Mouse (Mus musculus): Measurements from ENCODE around the gene Cryzl1. TPM values are rescaled to one million over a fixed set of nuclear protein-coding genes. Genes with fewer than 3 reads are reported as not detected.
A peak's percentile ranks its signal among the peaks of the same experiment; 100 is the strongest.

The Cryzl1 gene
- total and polyA plus RNA-seq, 3 experiments, result 5.1 to 171 (median 148) TPM

- ATAC-seq (ENCODE audit: extremely low read depth, insufficient number of reproducible peaks, low FRiP score, poor library complexity, severe bottlenecking) (no peak), DNase-seq (ENCODE audit: low spot score) (no peak)
- no peaks in the 10 kb centered on the region for H3K9me3 ChIP-seq (replicated peaks)
- H3K4me1 ChIP-seq (ENCODE audit: insufficient read depth, low read depth, low read length), result peaks cover 17% of the 10 kb centered on the region
- peaks cover 17% of the 10 kb centered on the region for H3K27me3 ChIP-seq (ENCODE audit: insufficient read depth, low read length)
- H3K4me3 ChIP-seq (ENCODE audit: low read depth, low read length), result no peak overlapping the region
- no peak for TF ChIP-seq TAL1 (conservative IDR thresholded peaks at IDR 0.05; ENCODE audit: low read depth, low read length)
- TF ChIP-seq GATA2 (IDR thresholded peaks at IDR 0.05; ENCODE audit: borderline replicate concordance, low read depth, low read length), result no peak
- TF ChIP-seq POLR2AphosphoS5 (IDR thresholded peaks at IDR 0.05; ENCODE audit: insufficient replicate concordance, low read depth, low read length), result no peak
- no peak for TF ChIP-seq CTCF (IDR thresholded peaks at IDR 0.05; ENCODE audit: low read depth, low read length)
- no peak for TF ChIP-seq GATA1 (IDR thresholded peaks at IDR 0.05; ENCODE audit: borderline replicate concordance, low read length)
- no peaks in the 10 kb centered on the region for H3K36me3 ChIP-seq (replicated peaks)
Observed at GRCm38 (mm10) chr16:91736046-91736816, 7.5 kb upstream of the Cryzl1 start.

DNA sequence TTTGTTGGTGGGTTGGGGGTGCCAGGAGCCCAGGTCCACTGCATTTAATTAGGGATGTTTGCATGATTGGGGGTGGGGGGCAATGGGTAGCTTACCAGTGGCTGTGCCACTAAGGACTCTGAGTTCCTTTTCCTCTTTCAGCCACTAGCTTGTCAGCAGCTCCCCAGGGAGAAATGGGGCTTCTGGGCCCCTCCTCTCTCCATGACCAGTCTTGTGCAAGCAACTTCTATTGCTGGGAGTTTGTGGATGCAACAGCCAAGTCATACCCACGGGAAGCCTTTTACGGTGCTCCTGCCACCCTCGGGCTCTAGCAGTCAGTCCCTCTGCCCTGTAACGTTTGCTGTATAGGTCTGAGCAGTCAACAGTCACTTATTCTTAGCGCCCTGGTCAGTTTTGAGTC lies 6.0 kb upstream of the Cryzl1 start:
- DNase-seq (ENCODE audit: low spot score) (no peak), ATAC-seq (ENCODE audit: extremely low read depth, insufficient number of reproducible peaks, low FRiP score, poor library complexity, severe bottlenecking) (no peak)
- H3K36me3 ChIP-seq (replicated peaks), result no peaks in the 10 kb centered on the region
- no peaks in the 10 kb centered on the region for H3K9me3 ChIP-seq (replicated peaks)
- peaks cover 26% of the 10 kb centered on the region for H3K4me1 ChIP-seq (ENCODE audit: insufficient read depth, low read depth, low read length)
- no peak overlapping the region for H3K4me3 ChIP-seq (ENCODE audit: low read depth, low read length)
- no peak for TF ChIP-seq GATA2 (IDR thresholded peaks at IDR 0.05; ENCODE audit: borderline replicate concordance, low read depth, low read length)
- TF ChIP-seq GATA1 (IDR thresholded peaks at IDR 0.05; ENCODE audit: borderline replicate concordance, low read length), result no peak
- TF ChIP-seq CTCF (IDR thresholded peaks at IDR 0.05; ENCODE audit: low read depth, low read length), result no peak
- no peak for TF ChIP-seq TAL1 (conservative IDR thresholded peaks at IDR 0.05; ENCODE audit: low read depth, low read length)
- TF ChIP-seq POLR2AphosphoS5 (IDR thresholded peaks at IDR 0.05; ENCODE audit: insufficient replicate concordance, low read depth, low read length), result no peak
- H3K27me3 ChIP-seq (ENCODE audit: insufficient read depth, low read length), result peaks cover 23% of the 10 kb centered on the region

DNA sequence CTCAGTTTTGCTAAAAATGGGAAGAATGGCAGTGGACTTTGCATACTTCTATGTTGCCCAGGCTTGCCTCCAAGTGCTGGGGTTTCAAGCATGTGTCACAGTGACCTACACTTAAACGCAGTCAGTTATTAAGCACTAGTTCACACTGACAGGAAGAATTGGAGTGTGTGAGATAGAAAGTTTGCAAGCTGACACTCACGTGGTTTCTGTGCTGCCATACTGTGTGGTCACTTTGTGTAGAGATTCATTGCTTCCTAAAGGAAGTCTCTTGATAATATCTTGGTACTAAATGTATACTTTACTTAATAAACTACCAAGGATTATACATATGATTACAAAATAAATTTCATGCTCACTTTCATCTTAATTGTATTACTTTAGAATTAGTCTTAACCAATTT lies 4.0 kb upstream of the Cryzl1 start:
- ATAC-seq (ENCODE audit: extremely low read depth, insufficient number of reproducible peaks, low FRiP score, poor library complexity, severe bottlenecking), result no peak
- Histone ChIP-seq H3K9me3 (replicated peaks) (no peaks in the 10 kb centered on the region), H3K4me3 (ENCODE audit: low read depth, low read length) (no peak overlapping the region), H3K4me1 (ENCODE audit: insufficient read depth, low read depth, low read length) (peaks cover 28% of the 10 kb centered on the region), H3K36me3 (replicated peaks) (no peaks in the 10 kb centered on the region), H3K27me3 (ENCODE audit: insufficient read depth, low read length) (peaks cover 22% of the 10 kb centered on the region)
- TF ChIP-seq TAL1 (conservative IDR thresholded peaks at IDR 0.05; ENCODE audit: low read depth, low read length) (no peak), GATA1 (IDR thresholded peaks at IDR 0.05; ENCODE audit: borderline replicate concordance, low read length) (no peak), POLR2AphosphoS5 (IDR thresholded peaks at IDR 0.05; ENCODE audit: insufficient replicate concordance, low read depth, low read length) (no peak), CTCF (IDR thresholded peaks at IDR 0.05; ENCODE audit: low read depth, low read length) (no peak), GATA2 (IDR thresholded peaks at IDR 0.05; ENCODE audit: borderline replicate concordance, low read depth, low read length) (no peak)
- DNase-seq (ENCODE audit: low spot score), result no peak

- no peak for DNase-seq (ENCODE audit: low spot score)
- peak overlapping the region; percentile 84 for H3K4me3 ChIP-seq (ENCODE audit: low read depth, low read length)
- no peak for ATAC-seq (ENCODE audit: extremely low read depth, insufficient number of reproducible peaks, low FRiP score, poor library complexity, severe bottlenecking)
- no peaks in the 10 kb centered on the region for H3K9me3 ChIP-seq (replicated peaks)
- peaks cover 15% of the 10 kb centered on the region for H3K27me3 ChIP-seq (ENCODE audit: insufficient read depth, low read length)
- peaks cover 47% of the 10 kb centered on the region for H3K4me1 ChIP-seq (ENCODE audit: insufficient read depth, low read depth, low read length)
- peaks cover 17% of the 10 kb centered on the region for H3K36me3 ChIP-seq (replicated peaks)
- TF ChIP-seq POLR2AphosphoS5 (IDR thresholded peaks at IDR 0.05; ENCODE audit: insufficient replicate concordance, low read depth, low read length) (no peak), GATA2 (IDR thresholded peaks at IDR 0.05; ENCODE audit: borderline replicate concordance, low read depth, low read length) (no peak), CTCF (IDR thresholded peaks at IDR 0.05; ENCODE audit: low read depth, low read length) (no peak), TAL1 (conservative IDR thresholded peaks at IDR 0.05; ENCODE audit: low read depth, low read length) (no peak), GATA1 (IDR thresholded peaks at IDR 0.05; ENCODE audit: borderline replicate concordance, low read length) (no peak)
Observed at GRCm38 (mm10) chr16:91730446-91730845, 1.7 kb upstream of the Cryzl1 start.

- Histone ChIP-seq H3K36me3 (replicated peaks) (peaks cover 22% of the 10 kb centered on the region), H3K4me1 (ENCODE audit: insufficient read depth, low read depth, low read length) (peaks cover 52% of the 10 kb centered on the region), H3K27me3 (ENCODE audit: insufficient read depth, low read length) (peaks cover 15% of the 10 kb centered on the region), H3K4me3 (ENCODE audit: low read depth, low read length) (peak overlapping the region; percentile 84), H3K9me3 (replicated peaks) (no peaks in the 10 kb centered on the region)
- no peak for TF ChIP-seq GATA2 (IDR thresholded peaks at IDR 0.05; ENCODE audit: borderline replicate concordance, low read depth, low read length)
- no peak for TF ChIP-seq POLR2AphosphoS5 (IDR thresholded peaks at IDR 0.05; ENCODE audit: insufficient replicate concordance, low read depth, low read length)
- no peak for TF ChIP-seq GATA1 (IDR thresholded peaks at IDR 0.05; ENCODE audit: borderline replicate concordance, low read length)
- no peak for TF ChIP-seq TAL1 (conservative IDR thresholded peaks at IDR 0.05; ENCODE audit: low read depth, low read length)
- no peak for TF ChIP-seq CTCF (IDR thresholded peaks at IDR 0.05; ENCODE audit: low read depth, low read length)
- ATAC-seq (ENCODE audit: extremely low read depth, insufficient number of reproducible peaks, low FRiP score, poor library complexity, severe bottlenecking), result no peak
- no peak for DNase-seq (ENCODE audit: low spot score)
Observed at GRCm38 (mm10) chr16:91729821-91730441, 1.2 kb upstream of the Cryzl1 start.

- H3K4me1 ChIP-seq (ENCODE audit: insufficient read depth, low read depth, low read length), result peaks cover 54% of the 10 kb centered on the region
- peak within 1 kb of the TSS; percentile 84 for H3K4me3 ChIP-seq (ENCODE audit: low read depth, low read length)
- peaks cover 15% of the 10 kb centered on the region for H3K27me3 ChIP-seq (ENCODE audit: insufficient read depth, low read length)
- peaks cover 31% of the 10 kb centered on the region for H3K36me3 ChIP-seq (replicated peaks)
- peak; percentile 67 for ATAC-seq (ENCODE audit: extremely low read depth, insufficient number of reproducible peaks, low FRiP score, poor library complexity, severe bottlenecking)
- H3K9me3 ChIP-seq (replicated peaks), result no peaks in the 10 kb centered on the region
- TF ChIP-seq POLR2AphosphoS5 (IDR thresholded peaks at IDR 0.05; ENCODE audit: insufficient replicate concordance, low read depth, low read length), result no peak
- TF ChIP-seq GATA2 (IDR thresholded peaks at IDR 0.05; ENCODE audit: borderline replicate concordance, low read depth, low read length), result peak; percentile 79; the same call in 1 of the 2 replicates
- peak; percentile 91 for DNase-seq (ENCODE audit: low spot score)
Observed at GRCm38 (mm10) chr16:91729066-91729482, 299 bp upstream of the Cryzl1 start, which contains the start of gene Itsn1. TSS of gene Itsn1 (plus strand) at chr16:91729281.
